Mouse (Mus musculus) spleen, adult 18-20 months (tissue): ENCODE results near the gene Esr1.

ENCODE experiments used
- DNase-seq, 2 experiments: peaks; one replicate each; pipeline ENCODE4 v3.0.0; 2022; ENCODE audit warnings: mixed read lengths in 2 of 2

Esr1 gene

GRCm38 (mm10) chr10:5008795-5009366, 397.5 kb downstream of the Esr1 start:
- DNase-seq, result no peak

- no peak for DNase-seq
Measured at GRCm38 (mm10) chr10:5012004-5012403, 400.6 kb downstream of the Esr1 start.

DNA sequence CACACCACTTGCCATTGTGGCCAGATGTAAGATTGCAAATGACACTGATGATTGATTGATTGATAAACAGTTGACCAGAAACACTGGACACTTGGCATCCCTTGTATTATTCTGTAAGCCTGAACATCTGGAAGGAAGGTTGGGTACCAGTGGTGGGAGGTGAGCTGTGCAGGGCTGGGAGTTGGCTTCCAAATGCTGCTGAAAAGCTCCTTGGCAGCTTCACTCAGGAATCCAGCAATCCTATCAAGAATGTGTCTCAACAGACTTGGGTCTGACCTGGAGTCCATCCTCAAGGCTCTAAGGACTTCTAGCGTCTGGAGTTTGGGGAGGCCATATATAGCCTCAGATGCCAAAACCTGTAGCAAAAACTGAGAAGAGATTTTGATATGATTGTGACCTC, 403.6 kb downstream of the Esr1 start:
- no peak for DNase-seq

DNA sequence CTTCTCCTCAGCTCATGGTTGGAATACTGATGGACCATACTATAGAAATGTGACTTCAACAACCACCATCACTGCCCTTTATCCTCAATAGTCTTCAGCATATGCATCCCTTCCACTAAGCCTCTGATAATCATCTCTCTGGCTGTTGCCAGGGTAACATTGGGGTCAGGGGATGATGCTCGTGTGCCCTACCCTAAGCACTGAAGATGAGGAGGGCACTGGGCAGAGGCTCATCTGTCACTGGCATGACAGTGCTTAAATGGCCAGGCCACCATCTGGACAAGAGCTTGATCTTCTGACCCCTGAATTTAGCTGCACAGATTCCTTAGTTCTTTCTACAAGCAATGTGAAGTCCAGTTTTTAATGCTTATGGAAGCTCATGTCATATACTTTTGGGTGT, 405.8 kb downstream of the Esr1 start:
- DNase-seq, result no peak

GRCm38 (mm10) chr10:5025906-5026305, 414.5 kb downstream of the Esr1 start:
- no peak for DNase-seq

GRCm38 (mm10) chr10:5027208-5027607, 415.8 kb downstream of the Esr1 start:
- DNase-seq, result no peak

DNA sequence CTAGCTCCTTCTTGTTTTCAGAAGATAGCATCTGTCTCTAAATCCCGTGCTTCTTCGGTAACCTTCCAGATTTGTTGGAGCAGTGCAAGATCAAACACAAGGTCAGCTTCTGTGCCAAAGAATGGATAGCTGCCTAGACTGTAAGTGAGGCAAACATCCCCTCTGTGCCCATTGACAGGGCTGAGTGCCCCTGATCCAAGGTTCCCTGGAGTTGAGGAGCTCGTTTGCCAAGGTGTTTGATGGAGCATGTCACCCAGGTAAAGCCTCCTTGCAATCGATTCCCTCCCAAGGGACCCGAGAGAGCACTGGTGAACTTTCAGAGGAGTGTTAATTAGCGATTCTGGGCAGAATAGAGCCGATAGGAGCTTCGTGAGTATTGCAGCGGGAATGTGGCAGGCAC, 416.9 kb downstream of the Esr1 start:
- DNase-seq, result no peak

GRCm38 (mm10) chr10:5029161-5029560, 417.8 kb downstream of the Esr1 start:
- no peak for DNase-seq

- no peak for DNase-seq
Measured at GRCm38 (mm10) chr10:5029883-5030282, 418.5 kb downstream of the Esr1 start.

DNA sequence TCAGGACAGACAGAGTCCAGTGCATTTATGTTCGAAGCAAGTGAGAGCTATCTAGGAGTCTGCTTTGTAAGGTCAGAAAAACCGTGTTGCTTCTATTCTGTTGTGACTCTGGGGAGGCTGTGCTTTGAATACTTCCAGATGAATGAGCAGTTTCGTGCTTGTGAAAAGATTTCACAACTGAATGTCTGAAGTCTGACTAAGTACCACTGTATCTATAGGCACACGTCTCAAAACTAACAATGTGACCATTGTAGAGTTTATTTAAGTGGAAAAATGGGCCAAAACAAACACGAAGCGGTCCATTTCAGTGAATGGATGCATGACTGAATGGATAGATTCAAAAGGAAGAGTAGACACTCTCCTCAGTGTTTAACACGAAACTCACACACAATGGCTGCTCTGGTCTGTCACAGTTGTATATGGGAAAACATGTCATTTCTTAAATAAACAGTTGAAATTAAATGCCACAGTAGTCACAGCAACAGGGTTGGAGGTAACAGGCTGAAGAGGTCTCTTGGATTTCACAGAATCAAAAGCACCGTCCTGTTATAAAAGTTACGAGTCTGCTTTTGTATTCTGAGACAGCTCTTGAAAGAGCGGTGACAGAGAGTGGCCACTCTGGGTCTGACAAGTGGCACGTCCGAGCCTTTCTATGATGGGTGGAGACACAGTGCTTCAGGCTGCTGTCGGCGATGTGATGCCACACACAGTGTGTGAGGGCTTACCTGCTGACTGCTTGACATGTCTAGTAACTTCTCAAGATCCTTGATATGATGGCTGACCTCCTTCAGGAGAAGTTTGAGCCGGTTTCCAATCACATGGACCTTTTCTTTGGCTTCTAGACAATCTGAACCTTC, 421.0 kb downstream of the Esr1 start:
- no peak for DNase-seq

DNA sequence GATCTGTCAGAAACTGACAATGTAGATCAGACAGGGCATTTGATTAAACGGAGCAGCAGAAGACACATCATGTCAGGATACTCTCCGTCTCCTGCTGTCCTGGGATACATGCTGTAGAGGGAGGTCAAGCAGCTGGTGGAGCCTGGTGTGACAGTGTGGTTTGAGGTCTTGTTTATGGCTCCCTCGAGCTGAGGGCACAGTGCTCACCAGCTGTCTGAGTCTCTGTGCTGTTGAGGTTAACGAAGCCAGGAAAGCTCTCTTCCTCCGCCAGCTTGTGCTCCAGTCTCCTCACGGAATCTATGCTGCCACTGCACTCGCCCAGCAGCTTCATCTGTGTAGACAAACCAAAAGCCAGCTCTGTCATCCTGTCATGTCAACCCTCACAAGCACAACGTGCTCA, 429.9 kb downstream of the Esr1 start:
- DNase-seq, result no peak

DNA sequence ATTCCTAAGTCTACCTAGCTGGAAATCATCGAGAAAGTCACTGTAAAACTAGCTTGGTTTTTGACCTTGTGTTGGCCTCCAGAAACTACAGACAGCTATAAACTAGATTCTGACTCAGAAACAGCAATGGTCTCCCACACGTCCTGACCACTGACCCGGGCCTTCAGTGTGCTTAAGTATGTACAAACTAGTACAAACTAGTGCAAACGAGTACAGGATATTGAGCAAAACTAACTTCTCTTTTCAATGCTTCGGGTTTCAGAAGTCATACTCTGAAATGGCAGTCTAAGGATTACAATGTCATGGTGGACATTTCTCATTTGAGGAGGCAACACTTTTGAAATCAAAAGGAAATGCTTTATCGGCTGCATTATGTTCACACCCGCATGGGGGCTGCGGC, 433.1 kb downstream of the Esr1 start:
- no peak for DNase-seq

GRCm38 (mm10) chr10:5045213-5045612, 433.8 kb downstream of the Esr1 start:
- no peak for DNase-seq

GRCm38 (mm10) chr10:5045671-5046070, 434.3 kb downstream of the Esr1 start:
- no peak for DNase-seq
